Mouse (Mus musculus): ENCODE data around the gene Palld. TPM values are rescaled to one million over a fixed set of nuclear protein-coding genes. Genes with fewer than 3 reads are reported as not detected.

The Palld gene
- polyA plus RNA-seq, 2 experiments from 2014 or later: 0.79 to 0.89 TPM

DNA sequence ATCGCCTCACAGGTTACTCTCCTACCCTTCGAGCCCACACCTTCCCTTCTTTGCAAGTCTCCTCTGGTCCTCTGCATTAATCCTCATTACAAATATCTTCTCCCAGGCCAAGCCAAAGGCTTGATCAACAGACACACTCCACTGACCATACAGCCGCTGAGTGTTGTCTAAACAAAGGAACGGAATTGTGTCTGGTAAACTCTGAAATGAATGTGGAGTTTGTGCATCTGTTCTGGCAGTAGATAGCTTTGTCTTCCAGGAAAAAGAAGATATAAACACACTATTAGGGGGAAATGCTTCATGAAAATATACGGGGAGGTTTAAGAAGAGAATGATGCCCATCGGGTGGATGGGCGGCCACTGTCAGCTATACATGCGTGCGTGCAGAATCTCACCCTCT is 180.3 kb downstream of the Palld start:
- no peak for ATAC-seq

DNA sequence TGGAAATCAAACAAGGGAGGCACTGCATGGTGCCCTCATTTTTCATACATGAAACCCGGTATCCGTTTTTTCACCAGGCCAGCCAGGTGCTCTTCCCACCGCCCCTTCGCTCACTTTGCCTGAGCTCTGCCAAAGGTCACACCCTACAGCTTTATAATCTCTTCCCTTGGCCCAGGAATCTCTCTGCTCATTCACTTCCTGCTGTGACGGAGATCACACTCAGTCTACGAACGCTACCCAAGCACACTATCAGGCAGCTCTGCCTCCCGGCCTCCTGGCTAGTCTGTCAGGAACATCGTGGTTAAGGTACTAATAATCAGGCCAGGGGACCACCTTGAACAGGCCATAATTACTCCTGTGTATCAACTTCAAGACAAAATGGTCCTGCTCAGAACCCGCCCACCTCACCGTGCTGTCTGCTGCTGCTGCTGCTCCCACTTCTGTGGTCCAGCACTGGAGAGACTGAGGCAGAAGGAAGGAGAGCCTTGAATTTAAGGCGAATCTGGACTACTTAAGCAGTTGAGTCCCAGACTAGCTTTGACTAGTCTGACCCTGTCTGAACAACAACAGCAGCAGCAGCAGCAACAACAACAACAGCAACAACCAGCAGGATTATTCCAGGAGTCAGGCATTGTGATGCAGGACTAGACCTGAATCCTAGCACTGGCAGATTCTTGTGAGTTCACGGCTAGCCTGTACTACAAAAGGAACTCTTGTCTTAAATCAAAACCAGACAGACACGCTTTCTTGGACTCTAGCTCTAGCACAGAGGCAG is 187.0 kb downstream of the Palld start:
- ATAC-seq: no peak

DNA sequence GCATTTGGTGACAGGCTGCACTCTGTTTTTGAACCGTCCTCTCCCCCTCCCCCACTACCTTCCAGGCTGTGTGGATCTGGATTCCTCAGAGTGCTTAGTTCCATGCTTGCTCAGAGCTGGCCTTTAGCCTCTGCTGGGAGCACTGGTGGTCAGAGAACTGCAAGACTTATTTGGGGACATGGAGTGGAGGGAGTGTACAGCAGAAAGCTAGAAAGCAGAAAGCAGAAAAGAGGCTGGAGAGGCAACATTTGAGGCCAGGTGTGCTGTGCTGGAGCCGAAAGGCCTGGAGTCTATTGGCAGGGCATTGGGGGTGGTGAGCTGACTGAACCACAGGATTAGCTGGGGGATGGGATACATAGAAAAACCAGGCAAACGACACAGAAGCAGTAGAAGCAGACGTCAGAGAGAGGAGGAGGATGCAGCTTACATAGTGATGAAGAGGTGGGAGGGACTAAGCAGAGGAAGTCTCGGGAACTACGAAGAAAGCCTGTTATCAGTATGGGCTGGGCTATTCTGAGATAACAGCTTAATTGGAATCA is 188.1 kb downstream of the Palld start:
- ATAC-seq: no peak

DNA sequence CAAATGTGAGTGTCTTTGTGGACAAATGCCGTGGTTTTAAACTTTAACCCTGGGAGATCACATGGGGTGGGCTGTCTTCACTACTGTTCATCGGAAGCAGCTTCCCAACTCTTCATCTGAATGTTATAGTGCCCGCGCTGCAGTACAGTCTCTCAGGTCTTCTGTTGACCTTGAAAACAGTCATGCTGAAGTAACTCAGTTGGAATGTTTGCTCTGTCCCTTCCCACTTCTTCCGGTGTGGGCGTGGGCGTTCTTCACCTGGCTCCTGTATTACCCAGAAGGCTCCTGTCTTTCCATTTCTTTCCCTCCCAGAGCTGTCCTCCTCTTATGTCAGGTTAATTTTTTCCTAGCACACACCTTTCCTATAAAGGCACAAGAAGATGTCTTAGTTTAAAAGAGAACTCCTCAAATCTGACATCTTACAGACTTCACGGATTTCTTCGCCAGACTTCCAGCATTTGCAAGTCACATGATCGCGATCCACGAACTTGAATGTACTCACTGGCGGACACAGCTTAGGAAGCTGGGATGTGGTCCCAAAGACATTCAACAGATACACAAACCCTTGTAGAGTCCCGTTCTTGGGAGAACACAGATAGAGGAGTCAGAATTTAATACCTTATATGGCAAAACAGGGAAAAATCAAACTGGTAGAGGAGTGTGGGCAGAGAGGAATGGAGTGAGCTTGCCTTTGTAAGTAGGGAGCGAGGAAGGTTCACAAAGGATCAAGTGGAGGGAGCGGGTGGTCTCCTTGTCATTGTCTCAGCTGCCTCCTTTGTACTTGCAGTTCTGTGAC is 189.1 kb downstream of the Palld start:
- no peak for ATAC-seq

DNA sequence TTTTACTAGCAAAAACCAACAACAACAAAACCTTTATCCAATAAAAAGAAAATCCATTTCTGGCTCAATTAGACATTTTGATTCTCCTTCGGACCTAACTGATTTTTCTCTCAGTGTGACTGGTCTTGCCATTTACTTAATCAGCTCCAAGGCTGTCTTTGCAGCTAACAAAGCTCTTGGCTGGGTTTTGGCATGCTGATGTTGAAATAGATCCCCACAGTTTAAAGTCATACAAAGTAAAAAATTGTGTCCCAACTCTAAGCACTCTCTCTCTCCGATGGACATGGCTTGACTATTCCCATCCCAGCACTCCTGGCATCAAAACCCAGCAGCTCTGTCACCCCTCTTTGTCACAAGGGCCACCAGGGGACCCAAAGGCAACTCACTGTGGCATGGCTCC is 190.1 kb downstream of the Palld start:
- ATAC-seq: no peak

DNA sequence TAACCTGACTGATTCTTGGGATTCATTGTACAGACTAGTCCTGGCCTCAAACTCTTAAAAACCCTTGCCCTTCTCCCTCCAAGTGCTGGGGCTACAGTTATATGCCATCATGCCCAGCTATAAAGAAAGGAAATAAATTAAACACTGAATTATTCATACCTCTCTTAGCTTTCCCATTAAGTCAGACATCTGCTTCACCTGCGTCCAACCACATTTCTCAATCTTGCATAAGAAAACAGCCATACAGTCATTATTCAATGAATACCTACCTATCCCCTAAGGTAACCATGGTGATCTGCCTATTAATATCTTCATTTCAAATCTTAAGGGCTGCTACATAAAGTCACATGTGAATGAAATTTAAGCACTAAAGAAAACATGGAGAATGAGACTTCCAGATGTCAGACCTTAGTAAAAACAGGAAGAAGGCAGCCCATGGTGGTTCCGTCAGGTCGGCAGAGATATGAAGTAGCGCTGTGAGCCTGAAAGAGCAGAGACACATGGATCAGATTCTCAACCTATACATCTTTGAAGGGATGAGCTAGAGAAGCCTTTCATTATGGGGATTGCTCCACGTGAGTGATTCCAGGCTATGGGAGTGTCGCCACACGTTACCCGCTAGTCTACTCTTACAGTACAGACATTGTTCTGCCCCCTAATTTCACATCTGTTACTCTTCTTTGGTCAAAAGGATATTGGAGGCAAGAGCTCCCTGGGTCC is 193.7 kb downstream of the Palld start:
- no peak for ATAC-seq

DNA sequence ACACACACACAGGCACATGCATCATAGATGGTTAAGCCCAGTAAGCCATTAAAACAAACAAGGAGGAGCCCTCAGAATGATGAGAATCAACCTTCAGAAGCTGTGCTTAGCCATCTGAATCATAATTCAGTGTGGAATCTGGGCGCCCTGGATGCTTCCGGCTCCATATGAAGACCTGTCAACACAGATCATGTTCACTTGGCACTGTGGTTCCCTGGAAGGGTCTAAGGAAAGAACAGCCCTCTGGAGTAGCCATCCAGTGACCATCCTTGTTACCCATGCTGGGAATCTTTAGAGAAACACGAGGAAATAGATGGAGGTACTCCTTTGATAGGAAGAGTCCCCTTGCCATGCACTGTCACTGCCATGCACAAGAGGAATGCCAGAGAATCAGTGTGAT is 197.0 kb downstream of the Palld start:
- ATAC-seq: no peak

DNA sequence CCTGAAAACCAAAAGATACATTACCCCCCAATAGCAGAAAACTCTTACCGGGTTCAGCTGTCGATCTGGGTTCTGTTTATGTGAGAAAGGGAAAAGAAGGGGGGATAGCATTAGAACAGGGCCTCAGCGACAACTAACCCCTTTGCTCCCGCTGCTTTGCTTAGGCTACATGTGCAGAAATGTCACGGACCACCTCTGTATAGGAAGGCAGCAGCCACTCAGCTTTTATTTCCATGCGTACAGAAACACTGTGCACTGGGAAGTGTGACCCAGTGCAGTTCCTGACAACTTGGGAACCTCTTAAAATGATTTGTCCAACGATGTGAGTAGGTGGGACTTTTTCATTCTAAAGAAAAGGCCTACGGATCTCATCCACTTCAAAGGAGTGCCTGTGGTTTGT is 200.4 kb downstream of the Palld start:
- ATAC-seq: no peak

DNA sequence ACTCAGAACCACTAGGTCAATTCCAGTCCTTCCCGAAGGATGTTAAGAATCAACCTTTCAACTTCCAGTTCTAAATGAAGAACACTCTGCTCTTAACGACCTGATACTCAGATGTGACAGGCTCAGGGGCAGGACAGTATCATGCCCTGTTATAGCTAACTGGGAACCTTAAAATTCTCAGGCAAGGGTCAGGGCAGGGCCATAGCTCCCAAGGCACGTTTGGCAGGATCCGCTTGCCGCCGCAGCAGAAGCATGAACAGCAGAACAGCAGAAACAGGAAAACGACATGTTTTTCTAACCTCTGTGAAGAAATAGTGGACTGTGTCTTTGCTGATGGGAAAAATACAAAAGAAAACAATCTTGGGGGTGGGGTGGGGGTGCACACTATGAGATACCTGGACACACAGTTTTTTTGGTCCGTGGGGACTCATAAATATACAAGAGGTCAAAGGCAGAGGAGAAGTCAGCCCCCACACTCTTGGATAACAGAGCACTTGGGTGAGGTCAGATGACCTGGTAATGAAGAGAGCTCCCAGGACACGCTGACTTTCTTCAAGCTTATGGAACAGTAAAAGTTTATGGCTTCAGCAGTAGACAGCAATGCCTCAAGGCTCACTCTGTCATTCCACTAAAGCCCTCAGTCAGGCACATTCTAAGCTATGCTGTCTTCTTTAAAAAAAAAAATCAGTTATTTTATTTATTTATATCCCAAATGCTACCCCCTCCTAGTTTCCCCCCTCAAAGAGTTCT is 201.4 kb downstream of the Palld start:
- no peak for ATAC-seq

DNA sequence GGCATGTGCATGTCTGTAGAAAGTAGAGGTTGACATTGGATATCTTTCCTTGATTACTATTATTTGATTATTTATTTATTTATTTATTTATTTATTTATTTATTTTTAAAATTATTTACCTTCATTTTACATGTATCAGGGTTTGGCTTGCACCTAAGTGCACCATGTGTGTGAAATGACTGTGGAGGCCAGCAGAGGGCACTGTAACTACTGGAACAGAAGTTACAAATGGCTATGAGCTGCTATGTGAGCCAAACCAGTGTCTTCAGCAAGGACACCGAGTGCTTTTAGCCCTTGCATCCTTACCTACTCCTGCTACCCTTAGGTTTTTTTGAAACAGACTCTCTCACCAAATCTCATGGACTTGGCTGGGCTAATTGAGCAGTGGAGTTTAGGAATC is 202.2 kb downstream of the Palld start:
- no peak for ATAC-seq

DNA sequence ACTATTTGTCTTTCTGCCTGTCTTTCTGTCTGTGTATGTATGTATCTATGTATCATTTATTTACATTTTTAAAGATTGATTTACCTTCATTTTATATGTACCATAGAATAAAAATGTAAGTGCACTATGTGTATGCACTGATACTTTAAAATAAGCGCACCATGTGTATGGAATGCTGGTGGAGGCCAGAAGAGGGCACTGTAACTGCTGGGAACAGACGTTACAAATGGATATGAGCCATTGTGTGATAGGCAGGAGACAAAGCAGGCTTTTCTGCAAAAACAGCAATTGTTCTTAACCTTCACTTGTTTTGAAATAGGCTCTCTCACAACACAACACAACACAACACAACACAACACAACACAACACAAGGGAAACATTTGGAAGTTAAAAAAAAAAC is 203.5 kb downstream of the Palld start:
- ATAC-seq: no peak

DNA sequence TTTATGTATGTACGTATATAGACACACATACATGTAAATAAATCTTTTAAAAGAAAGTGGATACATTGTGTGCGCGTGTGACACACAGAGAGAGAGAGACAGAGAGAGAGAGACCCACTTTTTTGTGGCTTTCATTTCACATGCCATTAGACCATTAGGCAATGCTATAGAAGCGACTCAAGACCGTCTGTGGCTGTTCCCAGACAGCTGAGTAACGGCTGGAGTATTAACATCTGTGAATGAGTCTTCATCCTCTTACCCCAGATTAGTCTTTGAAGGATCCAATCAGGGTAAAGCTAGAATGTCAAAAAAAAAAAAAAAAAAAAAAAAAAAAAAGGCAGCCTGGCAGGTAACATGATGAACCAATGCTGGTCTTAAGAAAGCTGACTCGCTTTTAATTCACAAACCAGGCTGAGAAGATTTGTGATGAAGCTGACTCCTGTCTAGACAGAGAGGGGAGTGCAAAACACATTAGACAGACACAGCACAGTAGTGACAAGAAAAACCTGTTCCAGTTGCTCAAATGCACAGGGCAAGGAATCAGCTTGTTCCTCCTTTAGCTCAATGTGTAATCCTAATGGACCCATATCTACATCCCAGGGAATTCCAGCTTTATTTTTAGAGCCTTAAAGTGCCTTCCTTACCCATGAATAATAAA is 204.6 kb downstream of the Palld start:
- ATAC-seq: no peak

DNA sequence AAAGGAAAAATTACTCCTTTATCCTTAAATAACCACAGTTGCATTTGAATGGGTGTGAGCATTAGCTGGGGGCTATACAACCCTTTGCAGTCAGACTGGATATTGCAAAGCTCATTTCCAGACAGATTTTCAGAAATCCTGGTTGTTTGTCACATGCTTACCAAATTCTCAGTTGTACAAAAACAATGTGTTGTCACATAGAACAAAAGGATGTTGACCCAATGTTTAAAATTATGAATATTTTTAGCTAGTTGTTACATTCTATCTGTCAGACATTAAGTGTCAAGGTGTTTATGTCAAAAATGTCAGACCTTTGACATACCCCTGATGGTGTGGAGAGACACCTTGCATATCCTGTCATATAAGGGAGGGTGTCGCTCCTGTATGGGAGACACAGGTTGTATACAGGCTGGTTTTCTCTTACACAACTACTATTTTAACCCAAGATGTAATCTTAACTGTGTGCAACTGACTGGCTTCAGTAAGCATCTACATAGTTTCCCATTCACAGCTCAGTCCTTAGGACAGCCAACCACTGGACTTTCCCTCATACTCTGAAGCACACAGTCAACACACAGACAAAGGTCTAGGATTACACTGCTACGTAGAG is 205.5 kb downstream of the Palld start:
- no peak for ATAC-seq

DNA sequence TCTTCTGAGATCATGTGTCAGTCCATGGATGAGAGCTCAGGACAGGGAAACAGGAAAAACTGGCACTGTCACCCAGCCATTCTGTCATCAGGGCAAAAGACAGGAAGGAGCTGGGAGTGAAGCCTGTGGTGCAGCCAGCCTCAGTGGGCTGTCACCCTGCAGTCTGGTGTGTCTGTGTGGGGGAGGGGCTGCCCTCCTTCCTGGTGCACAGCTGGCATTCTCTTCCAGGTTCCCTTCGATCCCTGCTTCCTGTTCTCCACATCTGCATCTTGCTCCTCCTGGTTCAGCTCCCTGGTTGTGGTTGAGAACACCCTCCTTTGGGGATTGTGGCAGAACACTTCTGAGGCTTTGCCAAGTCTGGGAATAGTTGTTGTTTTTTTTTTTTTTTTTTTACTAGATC is 207.1 kb downstream of the Palld start:
- ATAC-seq: no peak

DNA sequence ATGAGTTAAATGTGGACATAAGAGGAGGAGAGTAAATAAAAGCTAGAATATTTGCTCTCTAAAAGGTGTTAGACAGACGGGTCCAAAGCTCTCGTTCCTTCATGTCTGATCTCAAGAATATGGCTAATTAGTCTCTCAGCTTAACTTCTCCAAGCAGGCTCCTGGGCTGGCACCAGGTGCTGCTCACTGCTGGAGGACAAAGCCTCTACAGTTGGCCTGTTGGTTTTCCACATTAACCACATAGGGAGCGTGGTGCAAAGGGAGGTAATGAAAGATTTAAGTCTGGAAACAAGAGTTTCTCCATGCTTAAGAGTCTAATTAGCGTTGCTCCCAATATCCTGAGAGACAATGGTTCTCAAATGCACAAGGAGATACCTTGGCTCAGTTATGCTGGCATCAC is 209.6 kb downstream of the Palld start:
- no peak for ATAC-seq

DNA sequence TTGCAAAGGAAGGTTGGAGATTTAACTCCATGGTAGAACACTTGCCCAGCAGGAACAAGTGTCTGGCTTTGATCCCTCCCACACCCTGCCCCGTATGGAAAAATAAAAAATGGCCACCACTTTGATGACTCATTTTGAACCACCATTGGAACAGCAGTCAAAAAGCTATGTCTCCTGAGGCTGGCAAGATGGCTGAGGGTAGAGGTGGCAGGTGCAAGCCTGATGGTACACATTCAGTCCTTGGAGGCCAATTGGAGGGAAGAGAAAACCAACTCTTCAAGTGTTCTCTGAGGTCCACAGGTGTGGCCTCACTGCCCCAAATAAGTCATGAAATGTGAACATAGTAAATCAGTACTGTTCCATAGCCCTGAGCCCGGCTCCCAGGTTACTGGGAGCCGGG is 210.4 kb downstream of the Palld start:
- ATAC-seq: no peak

DNA sequence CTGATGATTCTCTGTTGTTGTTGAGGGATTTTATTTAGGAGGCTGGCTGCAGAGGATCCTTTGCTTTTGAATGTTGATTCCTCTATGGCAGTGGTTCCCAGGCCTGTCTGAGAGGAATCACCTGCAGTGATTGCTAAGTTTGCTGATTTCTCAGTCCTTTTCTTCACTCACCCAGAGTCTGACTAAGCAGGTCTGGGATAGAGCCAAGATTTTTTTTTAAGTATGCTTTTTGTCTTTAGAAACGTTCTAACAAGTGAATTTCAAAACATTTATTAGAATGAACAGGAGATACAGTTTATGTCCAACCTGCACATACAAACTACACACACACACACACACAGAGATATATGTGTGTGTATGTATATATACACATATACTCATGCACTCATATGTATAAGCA is 211.1 kb downstream of the Palld start:
- no peak for ATAC-seq

DNA sequence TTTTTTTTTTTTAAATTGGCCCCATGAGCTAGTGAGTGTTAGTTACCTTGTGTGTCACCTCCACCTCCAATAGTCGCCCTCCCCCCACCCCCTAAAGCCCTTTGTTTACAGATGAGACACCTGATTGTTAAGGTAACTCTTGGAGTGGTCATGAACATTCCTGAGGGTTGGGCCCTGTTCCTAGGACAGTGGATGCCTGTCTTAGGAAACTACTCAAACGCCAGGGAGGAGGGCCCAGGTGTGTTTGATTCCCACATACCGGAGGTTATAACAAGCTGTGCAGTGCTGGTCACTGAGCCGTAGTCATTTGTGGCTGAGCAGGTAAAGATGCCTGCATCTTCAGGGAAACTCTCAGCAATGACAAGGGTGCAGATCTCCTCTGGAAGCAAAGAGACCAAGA is 215.4 kb downstream of the Palld start:
- ATAC-seq: no peak

DNA sequence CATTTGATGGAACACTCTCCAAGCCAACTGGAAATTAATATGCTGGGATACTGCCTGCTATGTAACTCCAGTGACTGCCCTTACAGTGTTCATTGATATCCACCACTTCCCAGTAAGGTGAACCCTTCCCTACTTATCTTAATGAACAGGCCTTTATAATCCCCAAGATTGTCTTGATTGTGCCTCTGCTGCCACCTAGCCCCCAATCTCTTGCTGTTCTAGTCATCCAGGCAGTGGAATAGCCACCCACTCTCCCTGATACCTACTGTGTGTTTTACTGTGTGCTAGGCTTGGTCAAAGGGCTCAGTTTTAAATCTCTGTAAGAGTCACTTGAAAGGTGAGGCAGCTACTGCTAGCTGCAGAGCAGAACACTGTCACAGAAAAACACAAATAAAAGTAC is 216.2 kb downstream of the Palld start:
- ATAC-seq: no peak

DNA sequence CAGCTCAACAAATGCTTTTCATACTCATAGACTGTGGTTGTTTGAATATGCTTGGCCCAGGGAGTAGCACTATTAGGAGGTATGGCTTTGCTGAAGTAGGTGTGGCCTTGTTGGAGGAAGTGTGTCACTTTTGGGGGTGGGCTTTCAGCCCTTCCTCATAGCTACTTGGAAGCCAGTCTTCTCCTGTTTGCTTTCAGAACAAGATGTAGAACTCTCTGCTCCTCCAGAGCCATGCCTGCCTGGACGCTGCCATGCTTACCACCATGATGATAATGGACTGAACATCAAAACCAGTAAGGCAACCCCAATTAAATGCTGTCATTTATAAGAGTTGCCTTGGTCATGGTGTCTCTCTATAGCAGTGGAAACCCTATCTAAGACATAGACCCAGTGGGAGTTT is 217.2 kb downstream of the Palld start:
- ATAC-seq: no peak

DNA sequence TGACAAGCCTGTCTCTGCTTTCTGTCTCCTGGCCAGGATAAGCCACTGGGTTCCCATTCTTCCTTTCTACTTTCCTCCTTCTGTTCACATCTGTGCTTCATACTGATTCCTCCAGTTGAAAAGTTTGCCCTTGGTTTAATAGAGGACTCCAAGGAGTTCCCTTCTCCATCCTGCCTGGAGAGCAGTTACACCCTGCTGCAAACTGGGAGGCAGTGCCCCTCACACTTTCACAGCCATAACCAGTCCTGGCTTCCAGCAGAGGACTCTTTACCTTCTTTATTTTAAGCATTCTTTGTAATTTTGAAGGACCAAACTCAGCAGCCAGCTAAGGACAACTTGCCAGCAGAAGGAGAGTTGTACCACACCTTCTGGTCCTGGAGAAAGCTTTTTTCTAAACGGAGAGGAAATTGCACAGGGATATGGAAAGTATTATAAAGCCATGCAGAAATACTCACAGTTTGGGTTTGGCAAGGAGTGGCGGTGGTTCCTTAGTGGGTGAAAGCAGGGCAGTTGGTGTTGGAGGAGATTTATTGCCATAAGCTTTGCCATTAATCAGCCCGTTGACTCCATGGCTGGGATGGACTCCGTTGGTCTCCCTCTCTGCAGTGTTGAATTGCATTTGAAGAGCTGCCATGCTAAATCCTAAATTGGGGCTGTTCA is 218.1 kb downstream of the Palld start:
- ATAC-seq: no peak

All from CD4-positive, CD25-positive, alpha-beta regulatory T cell, adult 4 months (primary cell).